Mouse (Mus musculus) ES-Bruce4 (cell line): Measurements from ENCODE around the gene Shc4.

ENCODE experiments used
- CTCF ChIP-seq: IDR thresholded peaks from one replicate; pipeline ENCODE4 v1.8.1; 2011; ENCODE audit warnings: low read depth, low read length
- EP300 ChIP-seq: IDR thresholded peaks from 2 replicates; pipeline ENCODE4 v1.6.1; 2011; ENCODE audit warnings: low read depth, low read length; ENCODE audit not compliant: insufficient read depth
- POLR2A ChIP-seq: IDR thresholded peaks from one replicate; pipeline ENCODE4 v1.8.1; 2011; ENCODE audit warnings: low read length; ENCODE audit not compliant: insufficient read depth

DNA sequence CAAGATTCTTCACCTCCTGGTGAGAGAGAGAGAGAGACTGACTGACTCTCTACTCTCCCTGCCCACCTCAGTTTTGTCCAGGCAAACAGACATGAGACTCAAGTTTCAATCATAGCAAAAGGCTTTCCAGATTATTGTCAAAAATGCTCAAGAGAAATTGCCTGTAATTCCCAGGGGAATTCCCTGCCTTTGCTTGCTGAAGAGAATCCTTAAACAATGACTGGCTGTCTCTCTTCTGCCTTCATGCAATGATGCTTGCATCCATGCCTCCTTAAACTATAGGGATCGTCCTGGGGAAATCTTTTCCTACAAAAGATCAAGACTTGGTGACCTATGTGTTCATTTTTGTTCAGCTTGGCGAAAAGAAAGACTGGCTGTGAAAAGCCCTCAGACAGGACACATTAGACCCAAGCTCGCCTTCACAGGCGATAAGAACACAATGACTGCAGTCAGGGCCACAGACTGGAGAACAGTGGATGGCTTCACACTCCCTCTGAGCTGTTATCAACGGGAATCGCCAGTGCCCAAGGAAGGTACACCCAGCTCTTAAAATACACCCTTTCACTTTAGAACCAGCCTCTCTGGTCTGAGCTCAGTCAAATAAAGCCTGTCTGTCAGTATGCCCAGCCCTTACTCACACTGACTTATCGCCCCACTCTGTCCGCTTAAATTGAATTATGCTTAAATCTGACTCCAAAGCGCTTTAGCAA, 38.4 kb downstream of the Shc4 start:
- no peak for TF ChIP-seq CTCF
- TF ChIP-seq EP300: no peak
- no peak for TF ChIP-seq POLR2A
